Comparison of ENCODE assay signal across 24 mouse cellular contexts in the genomic region with DNA sequence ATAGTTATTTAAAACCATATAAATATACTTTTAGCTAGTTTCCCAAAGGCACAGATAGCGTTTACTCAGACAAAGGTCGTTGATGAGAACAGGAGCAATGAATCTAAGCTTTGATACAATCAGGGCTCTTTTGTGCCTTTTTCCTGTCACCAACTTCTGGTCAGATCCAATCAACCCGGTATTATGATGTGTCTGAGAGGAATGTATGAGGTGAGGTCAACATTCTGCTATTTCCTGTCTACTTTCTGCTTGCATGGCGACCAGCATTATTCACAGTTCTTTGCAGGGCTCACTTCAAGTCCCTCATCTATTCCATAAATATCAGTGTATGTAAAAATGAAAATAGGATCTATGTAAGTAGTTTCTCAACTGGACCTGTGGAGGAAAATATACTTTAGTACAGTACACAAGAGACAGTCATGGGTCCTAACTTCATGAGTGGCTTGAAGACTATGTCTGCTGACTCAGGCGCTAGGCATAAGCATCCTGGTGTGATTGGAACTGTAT.
"Had no signal": no experiment of that assay in that cellular context is flagged by ENCODE, and none has a peak within 500 bp of the region (broad histone marks: within the 10 kb centered on the region; RNA-seq: fewer than 3 reads in every experiment).

No protein-coding gene starts in this region.

- H3K9me3 ChIP-seq: limb, embryonic 12.5 days; limb, embryonic 15.5 days; liver, embryonic 12.5 days; liver, embryonic 15.5 days; lung, embryonic 15.5 days; megakaryocyte, embryonic 14.5 days; midbrain, embryonic 10.5 days; midbrain, embryonic 13.5 days had no signal

- ATAC-seq: liver, embryonic 12.5 days; midbrain, embryonic 13.5 days; midbrain, embryonic 16.5 days had no signal

- H3K27me3 ChIP-seq: limb, embryonic 15.5 days; liver, embryonic 12.5 days; liver, embryonic 15.5 days; lung, embryonic 15.5 days; megakaryocyte, embryonic 14.5 days; midbrain, embryonic 13.5 days had no signal

- DNase-seq: kidney, adult 9 months; kidney, postnatal 14 days; layer of hippocampus, postnatal 36 days; left cerebral cortex, postnatal 4 days; lung, adult 18-20 months; lung, postnatal 10 days; lung, postnatal 36 days; right cerebral cortex, adult 18-20 months; right cerebral cortex, postnatal 14 days; right cerebral cortex, postnatal 4 days; thymus, adult 2 months; thymus, postnatal 14 days; thymus, postnatal 4 days had no signal

- H3K27ac ChIP-seq: left cerebral cortex, adult 2 months; limb, embryonic 12.5 days; limb, embryonic 15.5 days; liver, embryonic 12.5 days; liver, embryonic 15.5 days; lung, embryonic 15.5 days; midbrain, embryonic 10.5 days; midbrain, embryonic 13.5 days; stomach, postnatal 0 days had no signal

- H3K36me3 ChIP-seq: limb, embryonic 12.5 days; limb, embryonic 15.5 days; lung, embryonic 15.5 days; midbrain, embryonic 10.5 days; midbrain, embryonic 13.5 days had no signal

- H3K4me1 ChIP-seq: limb, embryonic 15.5 days had no signal

- H3K4me2 ChIP-seq: limb, embryonic 12.5 days; limb, embryonic 15.5 days; liver, embryonic 12.5 days; liver, embryonic 15.5 days; lung, embryonic 15.5 days; midbrain, embryonic 13.5 days had no signal

- H3K4me3 ChIP-seq: left cerebral cortex, adult 2 months; limb, embryonic 12.5 days; limb, embryonic 15.5 days; liver, embryonic 12.5 days; liver, embryonic 15.5 days; lung, embryonic 15.5 days; megakaryocyte, embryonic 14.5 days; midbrain, embryonic 10.5 days; midbrain, embryonic 13.5 days had no signal

- H3K9ac ChIP-seq: limb, embryonic 12.5 days; limb, embryonic 15.5 days; liver, embryonic 12.5 days; liver, embryonic 15.5 days; lung, embryonic 15.5 days; midbrain, embryonic 13.5 days had no signal
